Mouse (Mus musculus) spleen, adult 2 months (tissue): ENCODE results near the gene Cd8a.

ENCODE experiments used
- CTCF ChIP-seq: fragments of 200-500 bp; IDR thresholded peaks from 2 replicates; pipeline ENCODE4 v1.5.1; 2011; ENCODE audit warnings: mild to moderate bottlenecking, inconsistent platforms; ENCODE audit not compliant: insufficient read depth, insufficient read length, insufficient replicate concordance; ENCODE audit errors: extremely low read depth
- POLR2A ChIP-seq: fragments of 200-500 bp; IDR thresholded peaks from 2 replicates; pipeline ENCODE4 v1.6.1; 2011; ENCODE audit warnings: low read depth, low read length, inconsistent platforms

- TF ChIP-seq POLR2A (no peak), CTCF (no peak)
These were observed 39.5 kb upstream of the Cd8a start for GRCm38 (mm10) chr6:71333578-71334273.
